Mouse (Mus musculus): ENCODE data around the gene Creb3l2.
"Not testable (repeated sequence)": the region's sequence is repeated elsewhere in the genome, so short reads cannot be mapped to it uniquely, and the experiment has no call there.

Gene Creb3l2

DNA sequence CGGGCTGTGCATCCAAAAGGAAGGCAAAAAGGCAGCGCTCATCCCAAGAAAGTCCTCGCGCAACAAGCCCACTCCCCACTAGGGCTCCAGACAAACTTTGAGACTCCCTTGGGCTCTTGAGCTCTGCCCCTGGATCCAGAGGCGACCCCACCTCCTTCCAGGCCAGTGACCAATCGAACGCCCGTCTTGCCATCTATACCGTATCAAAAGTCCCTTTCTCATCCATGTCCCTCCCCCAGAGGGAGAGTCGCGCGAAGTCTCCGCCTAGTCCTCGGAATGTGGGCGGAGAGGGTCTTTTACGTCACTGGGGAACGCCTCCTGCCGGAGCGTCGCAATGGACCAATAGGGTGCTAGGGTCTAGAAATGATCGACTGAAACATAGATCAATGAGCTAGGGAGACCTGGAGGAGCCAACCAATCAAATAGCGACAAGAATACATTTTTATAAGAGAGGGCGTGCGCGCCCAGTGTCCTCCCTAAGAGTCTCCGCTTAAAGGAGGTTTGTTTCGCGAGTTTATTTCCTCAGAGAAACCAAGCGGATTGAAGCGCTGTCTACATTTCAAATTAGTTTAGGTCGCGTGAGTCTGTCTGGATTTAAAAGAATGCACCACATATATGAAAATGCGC, at the start of gene Creb3l2:
Gene Creb3l2, minus strand, starts transcription at position 106 of the 627 bp plus-strand sequence.
- DNase-seq: peak; percentile 99

- DNase-seq: no peak
Measured at GRCm38 (mm10) chr6:37486502-37486901, 44.6 kb upstream of the Creb3l2 start.

DNA sequence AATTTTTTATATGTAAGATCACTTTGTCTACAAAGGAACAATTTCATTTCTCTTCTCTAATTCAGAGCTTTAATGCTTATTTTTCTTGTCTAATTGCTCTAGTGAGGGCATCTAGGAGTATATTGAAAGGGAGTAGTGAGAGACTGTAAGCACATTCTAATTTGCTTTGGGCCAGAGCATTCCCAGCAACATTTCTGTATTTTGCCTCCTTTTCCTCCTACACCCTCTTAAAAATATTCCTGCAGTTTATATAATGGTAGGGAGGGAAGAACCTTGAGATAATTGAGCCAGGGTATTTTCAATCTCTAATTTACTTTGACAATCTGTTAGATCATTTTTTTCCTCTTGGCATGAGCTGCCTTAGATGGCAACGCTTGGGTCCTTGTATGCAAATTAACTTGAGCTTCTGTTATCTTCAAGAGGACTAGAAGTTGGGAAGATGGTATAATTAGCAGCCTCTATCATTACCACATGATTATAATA, 42.7 kb upstream of the Creb3l2 start:
- no peak for DNase-seq

- DNase-seq: peak; percentile 19
Measured at GRCm38 (mm10) chr6:37483262-37483661, 41.3 kb upstream of the Creb3l2 start.

- no peak for DNase-seq
Measured at GRCm38 (mm10) chr6:37481147-37481546, 39.2 kb upstream of the Creb3l2 start.

DNA sequence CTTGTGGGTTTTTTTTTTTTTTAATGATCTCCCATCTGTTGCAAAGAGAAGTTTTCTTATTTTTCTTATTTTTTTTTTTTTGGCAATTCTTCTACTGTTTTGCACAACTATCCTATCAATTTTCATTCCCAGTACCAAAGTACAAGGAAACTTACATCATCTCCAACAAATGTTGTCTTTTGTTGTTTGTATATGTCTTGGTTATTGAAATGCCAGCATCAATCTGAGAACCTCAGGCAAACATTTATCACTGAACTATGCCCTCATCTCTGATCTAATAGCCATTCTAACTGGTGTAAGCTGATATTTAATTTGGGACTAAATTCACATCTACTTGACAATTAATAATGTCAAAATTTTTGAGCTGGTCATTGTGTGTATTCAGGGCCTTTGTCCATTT, 38.1 kb upstream of the Creb3l2 start:
- DNase-seq: no peak

DNA sequence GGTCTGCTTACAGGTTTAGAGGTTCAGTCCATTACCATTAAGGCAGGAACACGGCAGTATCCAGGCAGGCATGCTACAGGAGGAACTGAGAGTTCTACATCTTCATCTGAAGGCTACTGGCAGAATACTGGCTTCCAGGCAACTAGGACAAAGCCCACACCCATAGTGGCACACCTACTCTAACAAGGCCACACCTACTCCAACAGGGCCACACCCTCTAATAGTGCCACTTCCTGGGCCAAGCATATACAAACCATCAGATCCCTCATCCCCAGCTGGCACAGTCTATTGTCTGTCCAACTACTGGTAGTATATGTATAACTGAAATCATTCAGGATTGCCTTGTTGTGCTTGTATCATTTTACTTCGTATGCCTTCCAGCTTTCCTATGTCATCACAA, 36.5 kb upstream of the Creb3l2 start:
- no peak for DNase-seq

DNA sequence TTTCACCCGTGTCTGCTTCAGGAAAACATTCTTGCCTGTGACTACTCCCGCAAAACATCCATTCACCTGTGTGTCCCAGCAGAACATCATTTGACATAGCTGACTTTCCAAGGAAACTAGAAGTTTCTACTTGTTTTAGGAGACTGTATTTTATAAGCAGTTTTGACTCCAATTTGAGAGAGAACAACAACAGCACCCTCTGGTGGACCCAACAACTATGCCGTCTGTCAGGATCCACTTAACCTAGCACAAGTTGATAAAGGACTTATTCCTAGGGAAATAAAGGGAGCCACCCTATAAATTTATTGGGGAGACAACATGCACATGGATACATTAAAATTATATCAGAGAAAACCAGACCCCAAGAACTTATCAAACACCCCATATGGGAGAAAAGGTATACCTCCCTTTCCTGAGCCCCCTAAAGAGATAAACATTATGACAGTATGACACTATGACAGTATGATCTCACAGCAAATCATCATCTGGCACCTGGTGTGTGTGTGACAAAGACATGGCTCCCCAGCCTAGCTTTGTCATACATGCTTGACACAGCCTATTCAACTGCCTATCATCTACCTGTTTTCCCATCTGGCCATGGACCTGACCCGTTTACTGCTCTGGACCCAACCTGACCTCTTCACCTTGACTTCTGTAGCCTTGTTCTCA, 31.9 kb upstream of the Creb3l2 start:
- DNase-seq: peak; percentile 13

DNA sequence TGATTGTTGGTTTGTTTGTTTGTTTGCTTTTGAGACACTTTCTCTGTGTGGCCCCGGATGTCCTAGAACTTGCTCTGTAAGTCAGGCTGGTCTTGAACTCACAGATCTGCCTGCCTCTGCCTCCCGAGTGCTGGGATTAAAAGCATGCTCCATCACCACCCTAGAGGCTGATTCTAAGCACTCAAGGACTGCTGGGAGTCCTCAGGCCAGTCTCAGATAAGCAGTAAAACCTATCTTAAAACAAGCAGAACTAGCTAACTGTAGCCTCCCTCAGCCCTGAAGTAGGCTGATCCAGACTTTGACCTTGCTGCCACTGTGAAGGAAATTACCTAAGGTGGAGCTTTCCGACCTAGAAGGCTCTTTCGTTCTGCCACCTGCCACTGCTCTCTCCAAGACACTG, 28.3 kb upstream of the Creb3l2 start:
- DNase-seq: no peak

- DNase-seq: peak; percentile 30
Measured at GRCm38 (mm10) chr6:37465847-37466246, 23.9 kb upstream of the Creb3l2 start.

DNA sequence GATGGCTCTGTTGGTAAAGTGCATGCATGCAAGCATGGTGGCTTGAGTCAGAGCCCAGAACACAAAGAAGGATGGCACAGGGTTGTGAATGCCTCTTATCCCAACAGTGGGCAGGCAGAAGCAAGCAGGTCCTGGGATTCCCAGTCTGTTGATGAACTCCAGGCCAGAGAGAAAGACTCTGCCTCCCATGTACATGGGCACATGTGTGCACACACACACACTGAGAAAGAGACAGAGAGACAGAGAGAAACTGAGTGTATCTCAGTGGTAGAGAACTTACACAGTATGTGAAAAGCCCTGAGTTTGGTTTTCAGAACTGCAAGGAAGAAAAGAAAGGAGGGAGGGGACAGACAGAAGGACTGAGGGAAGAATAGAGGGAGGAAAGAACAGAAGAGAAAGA, 23.4 kb upstream of the Creb3l2 start:
- no peak for DNase-seq

- DNase-seq: peak; percentile 7
Measured at GRCm38 (mm10) chr6:37464585-37464984, 22.6 kb upstream of the Creb3l2 start.

DNA sequence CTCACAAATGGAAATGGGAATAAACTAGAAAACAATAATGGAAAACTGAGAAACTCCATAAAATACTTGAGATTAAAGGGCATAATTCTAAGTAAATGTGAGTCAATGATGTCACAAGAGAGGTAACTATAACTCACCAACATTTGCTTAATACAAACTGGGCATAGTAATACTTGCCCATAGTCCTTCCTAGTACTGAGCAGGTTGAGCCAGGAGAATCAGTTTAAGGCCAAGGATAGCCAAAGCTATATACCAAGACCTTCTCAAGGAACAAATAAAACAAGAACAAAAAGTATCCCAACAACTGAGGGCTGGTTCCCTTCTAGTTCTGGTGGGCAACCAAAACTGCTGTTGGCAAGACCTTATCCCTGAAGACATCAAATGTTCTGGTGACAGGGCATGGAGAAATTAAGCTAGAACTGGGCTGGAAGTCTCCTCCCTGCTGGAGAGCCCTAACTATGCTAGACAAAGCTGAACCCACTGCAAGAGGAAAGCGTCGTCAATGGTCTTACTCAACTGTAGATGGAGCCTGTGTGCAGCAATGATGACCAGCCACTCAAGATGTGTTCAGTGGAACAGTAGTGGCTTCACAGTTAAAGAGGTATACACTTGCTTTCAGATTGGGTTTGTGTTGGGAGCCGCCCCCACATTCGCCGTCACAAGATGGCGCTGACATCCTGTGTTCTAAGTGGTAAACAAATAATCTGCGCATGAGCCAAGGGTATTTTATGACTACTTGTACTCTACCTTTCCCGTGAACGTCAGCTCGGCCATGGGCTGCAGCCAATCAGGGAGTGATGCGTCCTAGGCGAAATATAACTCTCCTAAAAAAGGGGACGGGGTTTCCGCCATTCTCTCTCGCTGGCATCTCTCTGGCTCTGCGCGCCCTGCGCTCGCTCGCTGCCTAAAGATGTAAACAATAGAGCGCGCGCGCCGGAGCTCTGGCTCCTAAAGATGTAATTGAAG, 21.9 kb upstream of the Creb3l2 start:
- peak; percentile 76 for DNase-seq

DNA sequence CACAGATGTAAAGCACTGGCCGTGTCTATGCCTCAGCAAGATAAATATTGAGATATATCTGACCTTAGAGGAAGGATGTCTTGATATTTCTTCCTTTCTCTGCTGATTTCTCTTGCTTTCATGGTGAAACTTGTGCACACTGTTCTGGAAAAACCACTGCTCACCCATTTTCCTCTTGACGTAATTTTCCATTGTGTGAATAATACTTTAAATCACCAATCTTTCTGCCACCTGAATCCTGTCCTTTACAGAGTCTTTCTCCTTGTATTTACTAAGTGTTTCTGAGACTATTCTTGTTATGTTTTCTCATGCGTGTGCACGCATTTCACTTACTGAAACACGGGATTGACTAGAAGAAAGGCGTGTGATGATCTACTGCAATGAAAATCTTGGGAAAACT, 18.7 kb upstream of the Creb3l2 start:
- DNase-seq: no peak

DNA sequence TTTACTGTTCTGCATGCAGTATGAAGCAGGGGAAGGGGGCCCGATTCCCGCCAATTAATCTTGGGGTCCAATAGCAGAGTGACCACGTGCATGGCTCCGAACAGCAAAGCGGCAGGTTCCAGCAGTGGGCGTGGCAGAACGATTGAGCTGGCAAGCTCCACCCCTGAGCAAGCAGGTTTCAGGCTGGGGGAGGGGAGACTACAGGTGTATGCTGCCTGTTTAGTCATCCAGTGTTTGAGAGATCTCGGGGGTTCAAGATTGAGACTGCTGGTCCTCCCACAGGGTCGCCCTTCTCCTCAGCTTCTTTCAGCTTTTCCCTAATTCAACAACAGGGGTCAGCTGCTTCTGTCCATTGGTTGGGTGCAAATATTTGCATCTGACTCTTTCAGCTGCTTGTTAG, 17.7 kb upstream of the Creb3l2 start:
- not testable (repeated sequence) for DNase-seq

DNA sequence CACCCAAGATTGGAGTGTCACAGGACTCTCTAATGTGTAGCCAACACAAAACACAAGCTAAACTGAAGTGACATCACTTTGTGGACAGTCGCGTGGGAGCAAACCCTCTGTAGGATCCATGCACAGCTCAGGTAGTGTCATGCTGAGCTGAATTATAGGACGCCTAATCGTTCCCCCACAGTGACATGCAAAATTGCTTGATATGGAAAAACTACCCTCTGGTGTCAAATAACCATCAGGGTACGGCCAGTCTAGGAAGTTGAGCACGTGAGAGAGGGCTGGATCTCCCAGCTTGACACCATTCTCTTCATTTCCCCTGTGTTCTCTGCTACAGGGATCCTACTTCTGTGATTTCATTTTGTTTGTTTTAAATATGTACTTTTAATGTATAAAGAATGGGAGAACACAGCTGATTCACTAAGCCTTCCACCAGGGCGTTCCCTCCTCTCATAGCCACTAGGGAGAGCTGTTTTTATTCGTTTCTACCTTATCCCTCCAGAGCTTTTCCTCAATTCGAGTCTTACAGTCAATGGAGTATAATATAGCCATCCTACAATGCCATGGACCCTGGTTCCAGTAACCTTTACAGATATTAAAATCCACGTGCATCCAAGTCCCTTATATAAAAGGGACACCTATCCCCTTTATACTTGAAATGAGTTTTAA, 16.2 kb upstream of the Creb3l2 start:
- no peak for DNase-seq

DNA sequence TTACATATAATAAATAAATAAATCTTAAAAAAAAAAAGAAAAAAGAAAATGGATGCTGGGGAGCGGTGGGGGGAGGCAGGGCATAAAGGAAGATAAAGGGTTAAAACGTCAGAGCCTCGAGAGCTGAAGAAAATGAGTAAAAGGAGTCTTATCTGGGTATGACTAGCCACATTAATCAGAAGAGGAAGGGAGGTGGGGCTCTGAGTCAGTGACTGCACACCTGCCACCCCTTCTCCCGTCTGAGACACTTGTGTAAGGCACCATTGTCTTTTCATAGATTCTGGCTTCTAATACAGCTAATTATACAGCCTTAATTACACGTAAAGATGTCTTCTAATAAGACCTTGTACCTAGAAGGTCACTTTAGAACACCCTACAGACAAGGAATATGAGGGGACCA, 13.6 kb upstream of the Creb3l2 start:
- DNase-seq: no peak

- DNase-seq: no peak
Measured at GRCm38 (mm10) chr6:37453047-37453446, 11.1 kb upstream of the Creb3l2 start.

DNA sequence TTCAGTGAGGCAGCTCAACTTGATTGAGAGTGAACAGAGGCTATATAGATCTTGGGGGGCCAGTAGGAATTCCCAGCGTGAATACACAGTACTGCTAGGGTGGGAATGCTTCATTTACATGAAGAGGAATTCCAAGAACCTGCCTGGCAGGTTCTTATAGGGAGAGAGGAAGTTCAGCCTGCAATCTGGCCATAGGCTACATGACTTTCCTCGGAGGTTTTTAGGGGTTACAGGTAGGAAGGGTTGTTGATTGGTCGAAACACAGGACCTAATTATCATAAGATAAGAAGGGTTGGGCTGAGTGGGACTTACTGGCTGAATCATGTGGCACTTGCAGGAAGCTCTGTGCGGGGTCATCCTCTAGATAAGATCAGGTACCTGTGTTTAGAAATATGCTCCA, 9.7 kb upstream of the Creb3l2 start:
- no peak for DNase-seq

DNA sequence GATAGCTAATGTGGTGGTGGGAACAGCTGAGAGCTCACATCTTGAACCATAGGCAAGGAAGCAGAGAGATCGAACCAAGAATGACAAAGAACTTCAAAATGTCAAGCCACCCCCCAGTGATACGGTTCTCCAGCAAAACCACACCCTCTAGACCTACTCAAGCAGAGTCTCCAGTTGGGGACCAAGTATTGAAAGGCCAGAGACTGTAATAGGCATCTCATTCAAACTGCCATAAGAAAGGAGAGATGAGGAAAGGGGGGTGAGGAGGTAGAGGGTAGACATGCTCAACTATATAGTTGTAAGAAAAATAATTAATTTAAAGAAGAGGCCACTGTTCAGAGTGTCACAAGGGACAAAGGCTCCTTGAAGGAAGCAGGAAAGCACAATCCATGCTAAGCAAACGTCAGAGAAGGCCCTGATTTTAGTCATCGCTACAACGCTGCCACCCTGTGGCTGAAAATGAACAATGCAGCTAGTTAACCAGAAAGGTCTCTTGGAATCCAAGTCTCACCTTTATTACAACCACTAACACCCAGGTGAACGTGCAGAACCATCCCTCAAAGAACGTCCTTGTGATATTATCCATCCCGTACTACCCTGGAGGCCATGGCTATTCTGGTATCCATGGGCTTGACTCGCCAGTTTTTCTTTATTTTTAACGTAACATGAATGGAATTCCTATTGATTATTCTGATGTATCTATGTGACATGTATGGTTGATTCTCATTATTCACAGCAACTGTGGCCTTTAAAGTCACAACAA, 5.9 kb upstream of the Creb3l2 start:
- peak; percentile 79 for DNase-seq

DNA sequence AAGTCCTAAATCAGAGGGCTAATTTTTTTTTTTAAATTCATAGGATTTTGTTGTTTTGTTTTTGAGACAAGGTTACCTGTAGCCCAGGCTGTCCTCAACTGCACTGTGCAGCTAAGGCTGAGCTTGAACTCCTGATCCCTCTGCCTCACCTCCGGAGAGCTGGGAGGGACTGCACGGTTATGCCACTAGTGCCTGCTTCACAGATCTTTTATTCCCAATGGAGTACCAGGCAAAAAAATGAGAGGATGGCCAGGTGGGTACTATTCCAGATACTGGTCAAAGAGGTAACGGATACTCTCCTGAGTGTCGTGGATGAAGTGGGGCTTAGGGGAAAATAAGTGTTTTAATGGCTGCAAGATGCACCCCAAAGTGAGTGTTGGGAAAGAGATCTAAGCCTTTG, 835 bp upstream of the Creb3l2 start:
- DNase-seq: no peak

Data from embryo, embryonic 11 days (tissue).